Mouse (Mus musculus): ENCODE measurements around the gene Ovol1.

GRCm38 (mm10) chr19:5547471-5548056, 12.9 kb downstream of the Ovol1 start:
- TF ChIP-seq E2F4 (IDR thresholded peaks at IDR 0.05; ENCODE audit: insufficient read depth) (no peak), POLR2A (IDR thresholded peaks at IDR 0.05; ENCODE audit: insufficient read length, low read depth) (no peak)
